Mouse (Mus musculus): Measurements from ENCODE around the gene Defb26. TPM values are rescaled to one million over a fixed set of nuclear protein-coding genes. Genes with fewer than 3 reads are reported as not detected.

The Defb26 gene
- polyA plus RNA-seq, 2 experiments: not detected

- Histone ChIP-seq H3K4me3 (replicated peaks; ENCODE audit: low read length) (no peak overlapping the region), H3K4me2 (replicated peaks; ENCODE audit: low read depth, low read length, severe bottlenecking) (no peak overlapping the region), H3K9ac (ENCODE audit: low read depth, low read length, severe bottlenecking) (no peak overlapping the region), H3K4me1 (ENCODE audit: control insufficient read depth, insufficient read depth, low read length) (no peaks in the 10 kb centered on the region), H3K9me3 (ENCODE audit: control insufficient read depth, low read length) (no peaks in the 10 kb centered on the region), H3K36me3 (ENCODE audit: control insufficient read depth, insufficient read depth, low read length) (no peaks in the 10 kb centered on the region), H3K27me3 (ENCODE audit: control insufficient read depth, insufficient read depth, low read length) (no peaks in the 10 kb centered on the region), H3K27ac (replicated peaks; ENCODE audit: low read depth, low read length) (no peak overlapping the region)
- DNase-seq (ENCODE audit: low spot score) (peak; percentile 70), ATAC-seq (ENCODE audit: low FRiP score, low read depth) (no peak)
- TF ChIP-seq POLR2A (IDR thresholded peaks at IDR 0.05; ENCODE audit: borderline replicate concordance, extremely low read depth, insufficient read depth, insufficient read length): no peak
- 26% methylated on average over 7 of the region's 7 CpGs for WGBS
Observed at GRCm38 (mm10) chr2:152470973-152471372, 40.5 kb downstream of the Defb26 start.

- H3K9ac ChIP-seq (ENCODE audit: low read depth, low read length, severe bottlenecking): no peak within 1 kb of the TSS
- TF ChIP-seq POLR2A (IDR thresholded peaks at IDR 0.05; ENCODE audit: borderline replicate concordance, extremely low read depth, insufficient read depth, insufficient read length): no peak
- H3K4me2 ChIP-seq (replicated peaks; ENCODE audit: low read depth, low read length, severe bottlenecking): no peak within 1 kb of the TSS
- H3K27ac ChIP-seq (replicated peaks; ENCODE audit: low read depth, low read length): no peak within 1 kb of the TSS
- H3K4me3 ChIP-seq (replicated peaks; ENCODE audit: low read length): no peak within 1 kb of the TSS
- ATAC-seq (ENCODE audit: low FRiP score, low read depth): no peak
- no peaks in the 10 kb centered on the region for H3K9me3 ChIP-seq (ENCODE audit: control insufficient read depth, low read length)
- DNase-seq (ENCODE audit: low spot score): no peak
- no peaks in the 10 kb centered on the region for H3K27me3 ChIP-seq (ENCODE audit: control insufficient read depth, insufficient read depth, low read length)
- H3K4me1 ChIP-seq (ENCODE audit: control insufficient read depth, insufficient read depth, low read length): no peaks in the 10 kb centered on the region
- no peaks in the 10 kb centered on the region for H3K36me3 ChIP-seq (ENCODE audit: control insufficient read depth, insufficient read depth, low read length)
- 88% methylated on average over 3 of the region's 3 CpGs for WGBS
Observed at GRCm38 (mm10) chr2:152464570-152465150, 46.8 kb downstream of the Defb26 start, which contains the start of gene Defb23. TSS of gene Defb23 (minus strand) at chr2:152464620.

- no peaks in the 10 kb centered on the region for H3K9me3 ChIP-seq (ENCODE audit: control insufficient read depth, low read length)
- H3K9ac ChIP-seq (ENCODE audit: low read depth, low read length, severe bottlenecking): no peak overlapping the region
- 41% methylated on average over 13 of the region's 13 CpGs for WGBS
- no peak for DNase-seq (ENCODE audit: low spot score)
- no peaks in the 10 kb centered on the region for H3K27me3 ChIP-seq (ENCODE audit: control insufficient read depth, insufficient read depth, low read length)
- no peak overlapping the region for H3K4me3 ChIP-seq (replicated peaks; ENCODE audit: low read length)
- no peak for ATAC-seq (ENCODE audit: low FRiP score, low read depth)
- peaks cover 8% of the 10 kb centered on the region for H3K4me1 ChIP-seq (ENCODE audit: control insufficient read depth, insufficient read depth, low read length)
- H3K36me3 ChIP-seq (ENCODE audit: control insufficient read depth, insufficient read depth, low read length): no peaks in the 10 kb centered on the region
- no peak overlapping the region for H3K4me2 ChIP-seq (replicated peaks; ENCODE audit: low read depth, low read length, severe bottlenecking)
- TF ChIP-seq POLR2A (IDR thresholded peaks at IDR 0.05; ENCODE audit: borderline replicate concordance, extremely low read depth, insufficient read depth, insufficient read length): no peak
- H3K27ac ChIP-seq (replicated peaks; ENCODE audit: low read depth, low read length): no peak overlapping the region
Observed at GRCm38 (mm10) chr2:152459241-152459640, 52.3 kb downstream of the Defb26 start.

Other genes with a start within 250 kb of the Defb26 start
- gene Tbc1d20, start 217.9 kb downstream of the Defb26 start, polyA plus RNA-seq (2012; rRNA removed): 63.1 and 71.2 TPM in 2 replicates
- 32.0 and 39.3 TPM in 2 replicates for gene Tbc1d20, start 217.9 kb downstream of the Defb26 start, polyA plus RNA-seq (2014; fragmentation: Nextera tagmentation; extraction: Ambion mirVana)
- 219 and 287 TPM in 2 replicates for gene Rbck1, start 179.0 kb downstream of the Defb26 start, polyA plus RNA-seq (2012; rRNA removed)
- gene Rbck1, start 179.0 kb downstream of the Defb26 start, polyA plus RNA-seq (2014; fragmentation: Nextera tagmentation; extraction: Ambion mirVana): 89.5 and 94.1 TPM in 2 replicates
- gene Trib3, start 167.7 kb downstream of the Defb26 start, polyA plus RNA-seq (2012; rRNA removed): 0.77 and 0.99 TPM in 2 replicates
- 1.2 and 1.4 TPM in 2 replicates for gene Trib3, start 167.7 kb downstream of the Defb26 start, polyA plus RNA-seq (2014; fragmentation: Nextera tagmentation; extraction: Ambion mirVana)
- gene Nrsn2, start 135.1 kb downstream of the Defb26 start, polyA plus RNA-seq (2012; rRNA removed): 3.6 and 4.9 TPM in 2 replicates
- gene Nrsn2, start 135.1 kb downstream of the Defb26 start, polyA plus RNA-seq (2014; fragmentation: Nextera tagmentation; extraction: Ambion mirVana): 2.5 and 2.7 TPM in 2 replicates
- 48.8 and 60.7 TPM in 2 replicates for gene Sox12, start 113.6 kb downstream of the Defb26 start, polyA plus RNA-seq (2012; rRNA removed)
- 13.5 and 17.1 TPM in 2 replicates for gene Sox12, start 113.6 kb downstream of the Defb26 start, polyA plus RNA-seq (2014; fragmentation: Nextera tagmentation; extraction: Ambion mirVana)
- gene Zcchc3, start 96.7 kb downstream of the Defb26 start, polyA plus RNA-seq (2012; rRNA removed): 33.5 and 35.6 TPM in 2 replicates
- 38.1 and 47.0 TPM in 2 replicates for gene Zcchc3, start 96.7 kb downstream of the Defb26 start, polyA plus RNA-seq (2014; fragmentation: Nextera tagmentation; extraction: Ambion mirVana)
- gene 6820408C15Rik, start 96.1 kb downstream of the Defb26 start, polyA plus RNA-seq (2012; rRNA removed): 0.28 and 0.41 TPM in 2 replicates
- gene 6820408C15Rik, start 96.1 kb downstream of the Defb26 start, polyA plus RNA-seq (2014; fragmentation: Nextera tagmentation; extraction: Ambion mirVana): 0.18 and 0.30 TPM in 2 replicates
- not detected in 2 replicates for gene Defb23, start 47.1 kb downstream of the Defb26 start, polyA plus RNA-seq (2012; rRNA removed)
- not detected in 2 replicates for gene Defb23, start 47.1 kb downstream of the Defb26 start, polyA plus RNA-seq (2014; fragmentation: Nextera tagmentation; extraction: Ambion mirVana)
- 0.12 TPM in 1 of 2 replicates, not detected in the other for gene Defb20, start 34.6 kb downstream of the Defb26 start, polyA plus RNA-seq (2012; rRNA removed)
- gene Defb20, start 34.6 kb downstream of the Defb26 start, polyA plus RNA-seq (2014; fragmentation: Nextera tagmentation; extraction: Ambion mirVana): not detected in 2 replicates
- 0.13 TPM in 1 of 2 replicates, not detected in the other for gene Defb22, start 21.6 kb downstream of the Defb26 start, polyA plus RNA-seq (2012; rRNA removed)
- gene Defb22, start 21.6 kb downstream of the Defb26 start, polyA plus RNA-seq (2014; fragmentation: Nextera tagmentation; extraction: Ambion mirVana): not detected in 2 replicates
- gene Defb28, start 6.6 kb upstream of the Defb26 start, polyA plus RNA-seq (2012; rRNA removed): 0.61 TPM in 1 of 2 replicates, not detected in the other
- not detected in 2 replicates for gene Defb28, start 6.6 kb upstream of the Defb26 start, polyA plus RNA-seq (2014; fragmentation: Nextera tagmentation; extraction: Ambion mirVana)
- not detected in 2 replicates for gene Defb29, start 28.4 kb upstream of the Defb26 start, polyA plus RNA-seq (2012; rRNA removed)
- not detected in 2 replicates for gene Defb29, start 28.4 kb upstream of the Defb26 start, polyA plus RNA-seq (2014; fragmentation: Nextera tagmentation; extraction: Ambion mirVana)
- gene Gm17416, start 57.6 kb upstream of the Defb26 start, polyA plus RNA-seq (2012; rRNA removed): not detected in 2 replicates
- gene Gm17416, start 57.6 kb upstream of the Defb26 start, polyA plus RNA-seq (2014; fragmentation: Nextera tagmentation; extraction: Ambion mirVana): not detected in 2 replicates
- gene Defb21, start 61.1 kb upstream of the Defb26 start, polyA plus RNA-seq (2012; rRNA removed): not detected in 2 replicates
- not detected in 2 replicates for gene Defb21, start 61.1 kb upstream of the Defb26 start, polyA plus RNA-seq (2014; fragmentation: Nextera tagmentation; extraction: Ambion mirVana)
- not detected in 2 replicates for gene Defb19, start 68.6 kb upstream of the Defb26 start, polyA plus RNA-seq (2012; rRNA removed)
- not detected in 2 replicates for gene Defb19, start 68.6 kb upstream of the Defb26 start, polyA plus RNA-seq (2014; fragmentation: Nextera tagmentation; extraction: Ambion mirVana)
- gene Defb45, start 87.7 kb upstream of the Defb26 start, polyA plus RNA-seq (2012; rRNA removed): not detected in 2 replicates
- not detected in 2 replicates for gene Defb45, start 87.7 kb upstream of the Defb26 start, polyA plus RNA-seq (2014; fragmentation: Nextera tagmentation; extraction: Ambion mirVana)
- not detected in 2 replicates for gene Defb36, start 92.6 kb upstream of the Defb26 start, polyA plus RNA-seq (2012; rRNA removed)
- not detected in 2 replicates for gene Defb36, start 92.6 kb upstream of the Defb26 start, polyA plus RNA-seq (2014; fragmentation: Nextera tagmentation; extraction: Ambion mirVana)
- 0.68 and 0.77 TPM in 2 replicates for gene Defb25, start 111.4 kb upstream of the Defb26 start, polyA plus RNA-seq (2012; rRNA removed)
- gene Defb25, start 111.4 kb upstream of the Defb26 start, polyA plus RNA-seq (2014; fragmentation: Nextera tagmentation; extraction: Ambion mirVana): 1.6 and 3.2 TPM in 2 replicates
- gene Rem1, start 115.3 kb upstream of the Defb26 start, polyA plus RNA-seq (2012; rRNA removed): 3.9 and 4.7 TPM in 2 replicates
- gene Rem1, start 115.3 kb upstream of the Defb26 start, polyA plus RNA-seq (2014; fragmentation: Nextera tagmentation; extraction: Ambion mirVana): 2.6 and 4.4 TPM in 2 replicates
- gene H13, start 157.8 kb upstream of the Defb26 start, polyA plus RNA-seq (2012; rRNA removed): 148 and 194 TPM in 2 replicates
- gene H13, start 157.8 kb upstream of the Defb26 start, polyA plus RNA-seq (2014; fragmentation: Nextera tagmentation; extraction: Ambion mirVana): 151 and 153 TPM in 2 replicates
- 11.8 and 18.6 TPM in 2 replicates for gene Mcts2, start 175.3 kb upstream of the Defb26 start, polyA plus RNA-seq (2012; rRNA removed)
- gene Mcts2, start 175.3 kb upstream of the Defb26 start, polyA plus RNA-seq (2014; fragmentation: Nextera tagmentation; extraction: Ambion mirVana): 26.8 and 27.2 TPM in 2 replicates
- gene Id1, start 224.6 kb upstream of the Defb26 start, polyA plus RNA-seq (2012; rRNA removed): 444 and 565 TPM in 2 replicates
- 184 and 198 TPM in 2 replicates for gene Id1, start 224.6 kb upstream of the Defb26 start, polyA plus RNA-seq (2014; fragmentation: Nextera tagmentation; extraction: Ambion mirVana)
- 21.7 and 23.7 TPM in 2 replicates for gene Cox4i2, start 242.5 kb upstream of the Defb26 start, polyA plus RNA-seq (2012; rRNA removed)
- gene Cox4i2, start 242.5 kb upstream of the Defb26 start, polyA plus RNA-seq (2014; fragmentation: Nextera tagmentation; extraction: Ambion mirVana): 33.6 and 34.7 TPM in 2 replicates